Mouse (Mus musculus): ENCODE measurements at regions not wholly inside any gene's neighbourhood (a gene's known extent, or its start where the extent isn't known, plus 50 kb on each side); places are given as distances from the start of the nearest gene placed in this dataset.

DNA sequence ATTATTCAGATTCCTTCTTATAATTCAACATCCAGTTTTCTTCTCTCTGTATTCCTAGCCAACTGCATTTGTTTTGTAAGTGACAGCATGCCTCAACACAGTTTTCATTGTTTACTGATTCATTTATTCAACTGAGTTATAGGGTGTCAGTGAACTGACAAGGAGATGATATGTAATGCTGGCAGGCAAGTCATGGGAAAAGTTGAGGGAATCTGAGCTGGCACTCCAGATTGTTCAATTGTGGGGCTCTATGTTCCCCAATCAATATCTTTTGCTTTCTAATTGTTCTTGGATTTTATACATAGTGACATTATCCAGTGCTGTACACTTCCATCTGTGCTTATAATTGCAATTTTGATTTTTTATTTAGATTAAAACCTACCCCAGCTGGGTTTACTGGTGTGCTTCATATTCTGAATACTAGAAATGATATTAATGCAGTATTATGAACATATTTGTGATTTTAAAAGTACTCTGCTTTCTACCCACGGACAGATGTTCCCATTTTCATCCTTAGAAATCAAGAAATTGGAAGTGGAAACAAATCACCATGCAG is 1015.5 kb downstream of the D3Ertd751e start:
- ATAC-seq (ENCODE audit: low FRiP score, low TSS enrichment) = no peak
- Histone ChIP-seq H3K36me3 (ENCODE audit: control insufficient read depth, insufficient read depth, low read length) (no peaks in the 10 kb centered on the region), H3K4me1 (replicated peaks; ENCODE audit: control insufficient read depth, insufficient read depth) (no peaks in the 10 kb centered on the region)

DNA sequence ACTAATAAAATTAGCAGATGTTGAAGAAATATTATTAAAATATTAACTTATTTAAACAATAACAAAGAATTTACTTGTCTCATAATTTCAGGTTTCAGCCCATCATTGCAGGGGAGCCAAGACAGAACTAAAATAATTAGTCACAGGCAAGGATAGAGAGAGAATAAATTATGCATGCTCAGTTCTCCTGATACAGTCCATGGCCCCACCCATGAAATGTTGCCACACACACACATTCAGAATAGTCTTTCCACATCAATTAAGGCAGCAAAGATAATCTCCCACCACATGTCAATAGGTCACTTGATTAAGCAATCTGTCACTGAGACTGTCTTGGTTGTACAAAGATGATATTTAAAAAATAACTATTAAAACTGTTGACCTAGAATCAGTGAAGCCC is 1019.8 kb downstream of the D3Ertd751e start:
- Histone ChIP-seq H3K36me3 (ENCODE audit: control insufficient read depth, insufficient read depth, low read length) (no peaks in the 10 kb centered on the region), H3K27me3 (ENCODE audit: control insufficient read depth, insufficient read depth, low read length) (no peaks in the 10 kb centered on the region), H3K4me1 (replicated peaks; ENCODE audit: control insufficient read depth, insufficient read depth) (no peaks in the 10 kb centered on the region), H3K4me2 (replicated peaks; ENCODE audit: low read depth) (no peak overlapping the region), H3K4me3 (ENCODE audit: low read depth, low read length) (no peak overlapping the region), H3K27ac (replicated peaks) (no peak overlapping the region), H3K9ac (ENCODE audit: low read length) (no peak overlapping the region), H3K9me3 (ENCODE audit: control insufficient read depth, low read length) (no peaks in the 10 kb centered on the region)
- no peak for ATAC-seq (ENCODE audit: low FRiP score, low TSS enrichment)
- TF ChIP-seq CTCF (IDR thresholded peaks at IDR 0.05; ENCODE audit: low read depth) = no peak
- no peak for DNase-seq (ENCODE audit: low spot score)

More for the DNA sequence above, 1015.5 kb downstream of the D3Ertd751e start:
- H3K27ac ChIP-seq (replicated peaks) = no peak overlapping the region
- H3K9me3 ChIP-seq (ENCODE audit: control insufficient read depth, low read length) = no peaks in the 10 kb centered on the region
- H3K4me3 ChIP-seq (ENCODE audit: low read depth, low read length) = no peak overlapping the region
- WGBS = 34% methylated on average over 1 of the region's 1 CpGs
- H3K9ac ChIP-seq (ENCODE audit: low read length) = no peak overlapping the region
- TF ChIP-seq CTCF (IDR thresholded peaks at IDR 0.05; ENCODE audit: low read depth) = no peak
- no peak for TF ChIP-seq EP300 (optimal IDR thresholded peaks at IDR 0.05)
- H3K4me2 ChIP-seq (replicated peaks; ENCODE audit: low read depth) = no peak overlapping the region
- H3K27me3 ChIP-seq (ENCODE audit: control insufficient read depth, insufficient read depth, low read length) = no peaks in the 10 kb centered on the region
- DNase-seq (ENCODE audit: low spot score) = no peak

DNA sequence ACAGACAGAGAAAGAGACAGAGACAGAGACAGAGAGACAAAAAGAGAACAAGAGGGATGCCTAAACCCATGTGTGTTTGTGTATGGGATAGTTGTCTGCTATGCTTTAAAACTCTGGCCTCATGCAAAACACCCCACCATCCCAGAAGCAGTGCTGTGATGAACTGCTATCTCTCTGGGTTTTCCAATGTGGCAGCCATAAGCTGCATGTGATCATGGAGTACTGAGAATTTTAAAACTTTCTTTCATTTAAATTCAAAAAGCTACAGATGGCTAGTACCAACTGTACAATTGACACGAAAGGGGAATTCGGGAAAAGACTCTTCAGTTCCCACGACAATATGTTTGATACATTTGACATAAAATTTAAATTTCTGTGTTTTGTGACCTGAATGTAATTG is 1041.1 kb downstream of the D3Ertd751e start:
- Histone ChIP-seq H3K27ac (replicated peaks) (no peak overlapping the region), H3K9ac (ENCODE audit: low read length) (no peak overlapping the region), H3K27me3 (ENCODE audit: control insufficient read depth, insufficient read depth, low read length) (no peaks in the 10 kb centered on the region), H3K36me3 (ENCODE audit: control insufficient read depth, insufficient read depth, low read length) (no peaks in the 10 kb centered on the region), H3K4me3 (ENCODE audit: low read depth, low read length) (no peak overlapping the region), H3K4me2 (replicated peaks; ENCODE audit: low read depth) (no peak overlapping the region), H3K9me3 (ENCODE audit: control insufficient read depth, low read length) (no peaks in the 10 kb centered on the region), H3K4me1 (replicated peaks; ENCODE audit: control insufficient read depth, insufficient read depth) (no peaks in the 10 kb centered on the region)
- DNase-seq (ENCODE audit: low spot score) (no peak), ATAC-seq (ENCODE audit: low FRiP score, low TSS enrichment) (no peak)
- 93% methylated on average over 3 of the region's 3 CpGs for WGBS
- TF ChIP-seq EP300 (optimal IDR thresholded peaks at IDR 0.05) (no peak), CTCF (IDR thresholded peaks at IDR 0.05; ENCODE audit: low read depth) (no peak)

- no peak for TF ChIP-seq CTCF (IDR thresholded peaks at IDR 0.05; ENCODE audit: low read depth)
- TF ChIP-seq EP300 (optimal IDR thresholded peaks at IDR 0.05) = no peak
- Histone ChIP-seq H3K4me3 (ENCODE audit: low read depth, low read length) (no peak overlapping the region), H3K4me2 (replicated peaks; ENCODE audit: low read depth) (no peak overlapping the region), H3K27ac (replicated peaks) (no peak overlapping the region), H3K9ac (ENCODE audit: low read length) (no peak overlapping the region), H3K27me3 (ENCODE audit: control insufficient read depth, insufficient read depth, low read length) (no peaks in the 10 kb centered on the region), H3K4me1 (replicated peaks; ENCODE audit: control insufficient read depth, insufficient read depth) (no peaks in the 10 kb centered on the region), H3K36me3 (ENCODE audit: control insufficient read depth, insufficient read depth, low read length) (no peaks in the 10 kb centered on the region), H3K9me3 (ENCODE audit: control insufficient read depth, low read length) (no peaks in the 10 kb centered on the region)
- 64% methylated on average over 2 of the region's 2 CpGs for WGBS
- no peak for DNase-seq (ENCODE audit: low spot score)
- no peak for ATAC-seq (ENCODE audit: low FRiP score, low TSS enrichment)
Measured at GRCm38 (mm10) chr3:42784203-42784602, 1041.8 kb downstream of the D3Ertd751e start.

DNA sequence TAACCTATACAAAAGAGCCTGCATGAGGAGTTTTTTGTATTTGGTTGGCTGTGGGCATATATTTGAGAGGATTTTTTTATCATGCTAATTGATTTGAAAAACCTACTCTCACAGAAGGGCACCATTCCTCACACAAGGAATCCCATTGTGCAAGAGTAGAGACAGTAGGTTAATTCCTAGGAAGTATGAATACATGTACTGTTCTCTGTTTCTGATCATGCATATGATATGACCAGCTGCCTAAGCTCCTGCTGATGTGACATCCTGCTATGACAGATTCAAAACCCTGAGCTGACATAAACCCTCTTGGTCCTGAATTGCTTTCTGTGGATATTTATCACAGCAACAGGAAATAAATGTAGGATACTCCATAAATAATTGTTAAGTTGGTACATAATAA is 1048.0 kb downstream of the D3Ertd751e start:
- Histone ChIP-seq H3K4me2 (replicated peaks; ENCODE audit: low read depth) (no peak overlapping the region), H3K9me3 (ENCODE audit: control insufficient read depth, low read length) (no peaks in the 10 kb centered on the region), H3K27me3 (ENCODE audit: control insufficient read depth, insufficient read depth, low read length) (no peaks in the 10 kb centered on the region), H3K36me3 (ENCODE audit: control insufficient read depth, insufficient read depth, low read length) (no peaks in the 10 kb centered on the region), H3K27ac (replicated peaks) (no peak overlapping the region), H3K9ac (ENCODE audit: low read length) (no peak overlapping the region), H3K4me1 (replicated peaks; ENCODE audit: control insufficient read depth, insufficient read depth) (no peaks in the 10 kb centered on the region), H3K4me3 (ENCODE audit: low read depth, low read length) (no peak overlapping the region)
- DNase-seq (ENCODE audit: low spot score) (no peak), ATAC-seq (ENCODE audit: low FRiP score, low TSS enrichment) (no peak)
- TF ChIP-seq EP300 (optimal IDR thresholded peaks at IDR 0.05) (no peak), CTCF (IDR thresholded peaks at IDR 0.05; ENCODE audit: low read depth) (no peak)

DNA sequence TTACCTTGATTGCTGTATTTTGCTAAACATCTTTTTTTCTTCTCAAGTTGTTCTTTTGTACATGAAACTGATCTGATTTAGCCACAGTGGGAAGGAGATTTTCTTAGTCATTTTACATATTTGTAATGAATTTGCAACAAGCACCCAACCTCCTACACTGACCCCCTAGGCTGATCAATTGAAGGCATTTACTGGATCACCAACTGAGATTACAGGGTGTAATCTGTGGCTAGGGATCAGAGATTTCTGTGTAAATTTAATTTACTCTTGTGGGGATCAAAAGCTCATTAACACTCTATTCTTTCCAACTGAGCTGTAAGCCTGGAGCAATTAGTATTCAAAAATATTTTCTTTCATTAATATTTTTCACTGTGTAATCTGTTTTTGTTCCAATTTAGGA is 1049.5 kb downstream of the D3Ertd751e start:
- Histone ChIP-seq H3K9ac (ENCODE audit: low read length) (no peak overlapping the region), H3K27ac (replicated peaks) (no peak overlapping the region), H3K4me1 (replicated peaks; ENCODE audit: control insufficient read depth, insufficient read depth) (no peaks in the 10 kb centered on the region), H3K9me3 (ENCODE audit: control insufficient read depth, low read length) (no peaks in the 10 kb centered on the region), H3K27me3 (ENCODE audit: control insufficient read depth, insufficient read depth, low read length) (no peaks in the 10 kb centered on the region), H3K4me2 (replicated peaks; ENCODE audit: low read depth) (no peak overlapping the region), H3K36me3 (ENCODE audit: control insufficient read depth, insufficient read depth, low read length) (no peaks in the 10 kb centered on the region), H3K4me3 (ENCODE audit: low read depth, low read length) (no peak overlapping the region)
- ATAC-seq (ENCODE audit: low FRiP score, low TSS enrichment) = no peak
- TF ChIP-seq EP300 (optimal IDR thresholded peaks at IDR 0.05) = no peak
- TF ChIP-seq CTCF (IDR thresholded peaks at IDR 0.05; ENCODE audit: low read depth) = no peak
- DNase-seq (ENCODE audit: low spot score) = no peak
